Mouse (Mus musculus): ENCODE measurements around the gene Slc2a10. TPM values are rescaled to one million over a fixed set of nuclear protein-coding genes. Genes with fewer than 3 reads are reported as not detected.

Gene Slc2a10
- polyA plus RNA-seq, 1 experiment = 0.05 TPM

DNA sequence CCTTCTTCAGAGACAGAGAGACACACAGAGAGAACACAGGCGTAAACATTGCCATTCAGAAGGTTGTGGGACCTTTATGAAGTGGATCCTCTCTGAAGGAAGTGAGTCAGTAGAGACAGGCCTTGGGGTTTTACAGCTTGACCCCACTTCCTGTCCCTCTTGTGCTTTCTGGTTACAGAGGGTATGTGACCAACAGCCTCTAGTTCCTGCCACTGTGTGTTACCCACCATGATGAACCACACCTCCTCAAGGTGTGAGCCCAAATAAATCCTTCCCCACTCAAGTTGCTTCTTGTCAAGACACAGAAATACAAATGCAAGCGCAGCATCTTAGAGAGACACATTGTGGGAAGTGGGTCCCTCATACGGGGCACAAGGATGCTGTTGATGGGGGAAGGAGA is 37.4 kb downstream of the Slc2a10 start:
- Histone ChIP-seq H3K36me3 (ENCODE audit: control insufficient read depth, insufficient read depth) (no peaks in the 10 kb centered on the region), H3K79me2 (ENCODE audit: control insufficient read depth, insufficient read depth) (no peaks in the 10 kb centered on the region), H3K27me3 (ENCODE audit: control insufficient read depth, insufficient read depth, insufficient read length) (no peaks in the 10 kb centered on the region), H3K4me2 (ENCODE audit: low read depth) (no peak overlapping the region), H3K4me3 (no peak overlapping the region), H3ac (ENCODE audit: control insufficient read depth, insufficient read length) (no peak overlapping the region)
- no peak for TF ChIP-seq POLR2A (IDR thresholded peaks at IDR 0.05; ENCODE audit: insufficient read length, low read depth)

DNA sequence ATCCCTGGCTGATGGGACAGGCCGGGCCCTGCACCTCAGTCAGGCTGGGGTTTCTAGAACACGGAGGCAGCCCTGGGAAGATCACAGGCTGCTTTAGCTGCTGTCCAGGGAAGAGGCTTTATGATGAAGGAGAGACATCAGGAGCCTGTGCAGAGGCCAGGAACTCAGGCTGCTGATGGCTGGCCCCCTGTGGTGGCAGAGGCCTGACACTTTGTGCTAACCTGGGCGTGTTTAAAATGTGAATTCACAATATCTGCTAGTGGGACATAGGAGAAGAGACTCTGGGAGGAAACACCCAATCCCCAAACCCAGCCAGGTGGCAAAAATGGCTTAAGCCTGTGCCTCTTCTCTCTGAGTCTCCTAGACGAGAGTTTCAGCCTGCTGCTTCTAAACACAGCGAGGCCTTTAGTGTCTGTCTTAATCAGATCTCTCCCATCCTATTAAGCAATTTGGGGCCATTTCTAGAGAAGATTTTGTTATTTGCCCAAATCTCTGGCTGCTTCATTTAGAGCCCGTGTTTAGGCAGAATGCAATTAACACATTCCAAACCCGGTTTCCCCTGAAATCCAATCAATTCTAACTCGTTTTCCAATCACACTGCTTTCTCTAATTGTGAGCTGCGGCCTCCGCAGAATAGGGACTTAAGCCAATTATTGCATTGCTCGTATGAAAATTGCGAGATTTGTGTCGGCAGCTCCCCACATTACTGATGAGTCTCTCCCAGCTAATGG is 39.5 kb downstream of the Slc2a10 start:
- H3ac ChIP-seq (ENCODE audit: control insufficient read depth, insufficient read length) = no peak overlapping the region
- H3K27me3 ChIP-seq (ENCODE audit: control insufficient read depth, insufficient read depth, insufficient read length) = no peaks in the 10 kb centered on the region
- no peak overlapping the region for H3K4me3 ChIP-seq
- no peaks in the 10 kb centered on the region for H3K36me3 ChIP-seq (ENCODE audit: control insufficient read depth, insufficient read depth)
- TF ChIP-seq USF1 (IDR thresholded peaks at IDR 0.05; ENCODE audit: low read depth) (no peak), MAX (IDR thresholded peaks at IDR 0.05; ENCODE audit: low read depth) (no peak), POLR2AphosphoS2 (IDR thresholded peaks at IDR 0.05; ENCODE audit: insufficient read length, low read depth) (no peak), TCF12 (IDR thresholded peaks at IDR 0.05; ENCODE audit: insufficient read depth, poor library complexity, severe bottlenecking) (no peak), CEBPB (IDR thresholded peaks at IDR 0.05; ENCODE audit: insufficient read depth, poor library complexity, severe bottlenecking) (no peak), MYOG (IDR thresholded peaks at IDR 0.05; ENCODE audit: control insufficient read depth in 1 of 3, insufficient read depth in 1 of 3, insufficient read length in 2 of 3, low read depth in 2 of 3) (no peak), TCF3 (IDR thresholded peaks at IDR 0.05; ENCODE audit: insufficient read length, low read depth) (no peak), MYOD1 (IDR thresholded peaks at IDR 0.05; ENCODE audit: control insufficient read depth in 1 of 3, insufficient read length in 2 of 3, low read depth in 2 of 3) (no peak), POLR2A (IDR thresholded peaks at IDR 0.05; ENCODE audit: insufficient read length, low read depth) (no peak)
- H3K79me2 ChIP-seq (ENCODE audit: control insufficient read depth, insufficient read depth) = no peaks in the 10 kb centered on the region
- H3K4me2 ChIP-seq (ENCODE audit: low read depth) = no peak overlapping the region

DNA sequence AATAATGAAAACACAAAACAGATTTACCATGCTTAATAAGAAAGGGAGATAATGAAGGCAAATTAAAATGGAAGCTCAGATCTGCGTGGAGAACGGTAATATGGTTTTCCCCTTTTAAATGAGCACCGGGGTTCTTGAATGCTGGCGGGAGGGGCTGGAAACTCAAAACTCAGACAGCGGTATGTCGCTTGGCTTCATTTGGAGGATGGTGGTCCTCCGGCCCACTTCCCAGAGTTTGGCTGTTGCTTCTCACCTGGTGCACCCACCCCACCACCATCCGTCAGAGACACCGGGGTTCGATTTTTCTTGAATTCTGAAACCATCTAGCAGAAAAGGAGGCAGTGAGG is 40.1 kb downstream of the Slc2a10 start:
- no peak overlapping the region for H3K4me2 ChIP-seq (ENCODE audit: low read depth)
- H3K27me3 ChIP-seq (ENCODE audit: control insufficient read depth, insufficient read depth, insufficient read length) = no peaks in the 10 kb centered on the region
- H3K79me2 ChIP-seq (ENCODE audit: control insufficient read depth, insufficient read depth) = no peaks in the 10 kb centered on the region
- no peak overlapping the region for H3ac ChIP-seq (ENCODE audit: control insufficient read depth, insufficient read length)
- H3K4me3 ChIP-seq = no peak overlapping the region
- H3K36me3 ChIP-seq (ENCODE audit: control insufficient read depth, insufficient read depth) = no peaks in the 10 kb centered on the region
- no peak for TF ChIP-seq REST (IDR thresholded peaks at IDR 0.05; ENCODE audit: insufficient read depth, insufficient read length)

DNA sequence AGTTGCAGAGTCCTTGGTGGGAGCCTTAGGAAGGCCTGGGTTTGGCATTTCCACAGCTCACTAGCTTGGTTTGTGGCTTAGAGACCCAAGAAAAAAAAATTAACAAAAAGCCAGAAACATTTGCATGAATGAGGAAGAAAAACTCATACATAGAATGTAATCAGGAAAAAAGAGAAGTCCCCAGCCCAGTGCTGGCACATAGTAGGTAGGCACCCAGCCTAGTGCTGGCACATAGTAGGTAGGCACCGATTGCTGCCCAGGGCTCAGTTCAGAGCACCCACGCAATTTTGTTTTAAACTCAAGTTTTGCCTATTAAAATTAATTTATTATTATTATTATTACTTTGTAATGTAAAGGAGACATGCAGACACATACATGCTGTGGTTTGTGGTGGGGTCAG is 42.1 kb downstream of the Slc2a10 start:
- H3K27me3 ChIP-seq (ENCODE audit: control insufficient read depth, insufficient read depth, insufficient read length) = no peaks in the 10 kb centered on the region
- no peaks in the 10 kb centered on the region for H3K36me3 ChIP-seq (ENCODE audit: control insufficient read depth, insufficient read depth)
- no peaks in the 10 kb centered on the region for H3K79me2 ChIP-seq (ENCODE audit: control insufficient read depth, insufficient read depth)
- H3K4me2 ChIP-seq (ENCODE audit: low read depth) = no peak overlapping the region
- no peak for TF ChIP-seq SRF (IDR thresholded peaks at IDR 0.05; ENCODE audit: control insufficient read depth, insufficient read length, low read depth)
- no peak for TF ChIP-seq USF1 (IDR thresholded peaks at IDR 0.05; ENCODE audit: low read depth)
- no peak for TF ChIP-seq MYOD1 (IDR thresholded peaks at IDR 0.05; ENCODE audit: control insufficient read depth in 1 of 3, insufficient read length in 2 of 3, low read depth in 2 of 3)
- no peak for TF ChIP-seq TCF12 (IDR thresholded peaks at IDR 0.05; ENCODE audit: insufficient read depth, poor library complexity, severe bottlenecking)
- TF ChIP-seq E2F4 (IDR thresholded peaks at IDR 0.05; ENCODE audit: insufficient read depth) = no peak
- TF ChIP-seq MYOG (IDR thresholded peaks at IDR 0.05; ENCODE audit: control insufficient read depth in 1 of 3, insufficient read depth in 1 of 3, insufficient read length in 2 of 3, low read depth in 2 of 3) = no peak
- no peak for TF ChIP-seq POLR2A (IDR thresholded peaks at IDR 0.05; ENCODE audit: insufficient read length, low read depth)
- TF ChIP-seq POLR2AphosphoS2 (IDR thresholded peaks at IDR 0.05; ENCODE audit: insufficient read length, low read depth) = no peak
- TF ChIP-seq REST (IDR thresholded peaks at IDR 0.05; ENCODE audit: insufficient read depth, insufficient read length) = no peak
- no peak for TF ChIP-seq CEBPB (IDR thresholded peaks at IDR 0.05; ENCODE audit: insufficient read depth, poor library complexity, severe bottlenecking)
- TF ChIP-seq TCF3 (IDR thresholded peaks at IDR 0.05; ENCODE audit: insufficient read length, low read depth) = no peak
- no peak for TF ChIP-seq MAX (IDR thresholded peaks at IDR 0.05; ENCODE audit: low read depth)
- no peak overlapping the region for H3K4me3 ChIP-seq
- no peak overlapping the region for H3ac ChIP-seq (ENCODE audit: control insufficient read depth, insufficient read length)

GRCm38 (mm10) chr2:165546341-165546740 is 42.8 kb downstream of the Slc2a10 start:
- TF ChIP-seq MYOG (IDR thresholded peaks at IDR 0.05; ENCODE audit: control insufficient read depth in 1 of 3, insufficient read depth in 1 of 3, insufficient read length in 2 of 3, low read depth in 2 of 3) (no peak), E2F4 (IDR thresholded peaks at IDR 0.05; ENCODE audit: insufficient read depth) (no peak), SRF (IDR thresholded peaks at IDR 0.05; ENCODE audit: control insufficient read depth, insufficient read length, low read depth) (no peak), REST (IDR thresholded peaks at IDR 0.05; ENCODE audit: insufficient read depth, insufficient read length) (no peak), POLR2A (IDR thresholded peaks at IDR 0.05; ENCODE audit: insufficient read length, low read depth) (no peak)
- no peaks in the 10 kb centered on the region for H3K27me3 ChIP-seq (ENCODE audit: control insufficient read depth, insufficient read depth, insufficient read length)
- H3K4me2 ChIP-seq (ENCODE audit: low read depth) = no peak overlapping the region
- no peaks in the 10 kb centered on the region for H3K79me2 ChIP-seq (ENCODE audit: control insufficient read depth, insufficient read depth)
- no peak overlapping the region for H3K4me3 ChIP-seq
- no peaks in the 10 kb centered on the region for H3K36me3 ChIP-seq (ENCODE audit: control insufficient read depth, insufficient read depth)
- H3ac ChIP-seq (ENCODE audit: control insufficient read depth, insufficient read length) = no peak overlapping the region

All from myocyte (in vitro differentiated cells).